Mouse (Mus musculus): ENCODE results near the gene Arap2.

- TF ChIP-seq CTCF (IDR thresholded peaks at IDR 0.05; ENCODE audit: extremely low read depth, insufficient read depth, insufficient read length, insufficient replicate concordance) (no peak), POLR2A (IDR thresholded peaks at IDR 0.05; ENCODE audit: low read depth, low read length) (no peak)
These were observed 11.8 kb upstream of the Arap2 start for GRCm38 (mm10) chr5:62777804-62778203.

Measured in spleen, adult 2 months (tissue).